Mouse (Mus musculus) heart, postnatal 10 days (tissue): ENCODE results near the gene Tmprss11f. TPM values are rescaled to one million over a fixed set of nuclear protein-coding genes. Genes with fewer than 3 reads are reported as not detected.

Experiments used
- total RNA-seq, 2 experiments: library from RNA; stranded (reverse); gene quantifications; 2 replicates each; pipeline ENCODE4 v1.2.3; 2021

The Tmprss11f gene
- total RNA-seq, 2 experiments from 2014 or later = not detected

Other genes with a start within 250 kb of the Tmprss11f start
- not detected for gene Tmprss11a, start 163.4 kb downstream of the Tmprss11f start, total RNA-seq
- not detected for gene Tmprss11g, start 113.8 kb downstream of the Tmprss11f start, total RNA-seq
- gene Tmprss11b, start 43.9 kb upstream of the Tmprss11f start, total RNA-seq = not detected
- gene Tmprss11e, start 113.4 kb upstream of the Tmprss11f start, total RNA-seq = not detected
- gene Ythdc1, start 171.8 kb upstream of the Tmprss11f start, total RNA-seq = 10 to 100 TPM; 40.0 to 44.5 TPM